Mouse (Mus musculus) regulatory T cell (primary cell): Measurements from ENCODE around the gene Cttnbp2.

ENCODE experiments used
- in situ Hi-C: fragments of 300-600 bp; cut with MboI, MseI; formaldehyde crosslinking; loops from one replicate; pipeline ENCODE4 v1.15.1; 2025; ENCODE audit warnings: high pct_unique_total_duplicates

Cttnbp2 gene

GRCm38 (mm10) chr6:18469206-18469605 is 45.4 kb downstream of the Cttnbp2 start:
- in situ Hi-C loops, result no loop called here

- in situ Hi-C loops, result no loop called here
These were observed 46.9 kb downstream of the Cttnbp2 start for GRCm38 (mm10) chr6:18467777-18468176.

GRCm38 (mm10) chr6:18466227-18466626 is 48.4 kb downstream of the Cttnbp2 start:
- in situ Hi-C loops, result no loop called here

GRCm38 (mm10) chr6:18465626-18466025 is 49.0 kb downstream of the Cttnbp2 start:
- in situ Hi-C loops, result no loop called here

DNA sequence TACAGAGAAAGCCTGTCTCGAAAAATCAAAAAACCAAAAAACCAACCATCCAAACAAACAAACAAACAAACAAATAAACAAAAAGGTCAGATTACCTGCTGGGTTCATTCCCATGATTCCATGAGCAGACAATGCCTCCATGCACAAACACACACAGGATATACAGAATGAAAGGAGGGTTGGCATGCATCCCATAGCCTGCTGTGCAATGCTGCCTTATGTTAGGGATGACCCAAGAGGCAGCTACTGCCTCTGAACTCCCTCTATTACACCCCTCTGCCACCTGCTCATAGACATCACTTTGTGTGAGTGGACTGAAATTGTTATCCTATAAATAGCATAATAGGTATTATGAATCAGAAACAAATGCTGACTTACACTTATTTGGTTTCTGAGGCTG is 55.0 kb downstream of the Cttnbp2 start:
- in situ Hi-C loops, result no loop called here

DNA sequence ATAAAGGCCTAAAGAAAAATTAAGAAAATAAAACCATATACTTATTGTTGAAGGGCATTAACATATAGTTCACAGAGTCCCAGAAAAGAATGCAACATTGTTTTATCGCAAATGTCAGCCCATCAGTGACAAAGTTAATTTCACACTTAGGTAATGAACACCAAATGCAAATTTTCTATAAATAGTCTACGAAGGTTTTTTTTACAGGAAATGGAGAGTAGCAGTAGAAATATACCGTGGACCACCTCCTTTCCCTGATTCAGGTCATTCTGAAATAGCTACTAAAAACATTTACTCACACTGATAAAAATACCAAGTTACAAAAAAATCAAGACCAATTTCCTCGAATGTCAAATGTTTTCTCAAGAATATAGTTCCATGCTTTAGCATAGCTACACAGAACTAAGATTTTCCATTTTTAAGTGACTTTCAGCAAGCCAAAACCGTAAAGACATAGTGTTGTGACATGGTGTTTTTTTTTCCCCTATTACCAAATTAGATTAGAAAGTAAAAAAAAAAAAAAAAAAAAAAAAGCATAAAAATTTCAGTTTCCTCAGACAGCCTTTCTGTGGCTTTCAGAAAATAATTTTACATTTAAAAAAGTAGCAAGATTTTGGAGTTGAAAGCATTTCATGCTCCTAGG is 64.0 kb downstream of the Cttnbp2 start:
- in situ Hi-C loops, result no loop called here

GRCm38 (mm10) chr6:18448078-18448477 is 66.6 kb downstream of the Cttnbp2 start:
- in situ Hi-C loops, result no loop called here

GRCm38 (mm10) chr6:18446917-18447316 is 67.7 kb downstream of the Cttnbp2 start:
- in situ Hi-C loops, result no loop called here

DNA sequence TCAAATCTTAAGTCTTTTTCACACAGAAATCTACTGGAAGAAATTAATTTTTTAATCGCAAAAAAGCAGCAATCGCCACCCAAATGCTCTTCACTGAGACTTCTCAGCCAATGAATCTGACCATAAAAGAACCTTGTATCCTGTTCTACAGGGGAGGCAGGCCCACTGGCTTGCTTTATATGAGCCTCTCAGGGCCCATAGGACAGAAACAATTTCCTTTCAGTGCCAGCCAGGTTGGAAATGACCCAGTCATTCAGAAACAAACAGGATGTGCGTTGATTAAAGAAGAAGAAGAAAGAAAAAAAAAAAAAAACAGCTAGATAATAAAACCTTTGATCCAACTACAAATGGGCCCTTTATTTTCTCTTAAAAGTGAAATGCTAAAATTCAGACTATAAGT is 68.3 kb downstream of the Cttnbp2 start:
- in situ Hi-C loops, result no loop called here

- in situ Hi-C loops, result no loop called here
These were observed 68.9 kb downstream of the Cttnbp2 start for GRCm38 (mm10) chr6:18445747-18446146.

DNA sequence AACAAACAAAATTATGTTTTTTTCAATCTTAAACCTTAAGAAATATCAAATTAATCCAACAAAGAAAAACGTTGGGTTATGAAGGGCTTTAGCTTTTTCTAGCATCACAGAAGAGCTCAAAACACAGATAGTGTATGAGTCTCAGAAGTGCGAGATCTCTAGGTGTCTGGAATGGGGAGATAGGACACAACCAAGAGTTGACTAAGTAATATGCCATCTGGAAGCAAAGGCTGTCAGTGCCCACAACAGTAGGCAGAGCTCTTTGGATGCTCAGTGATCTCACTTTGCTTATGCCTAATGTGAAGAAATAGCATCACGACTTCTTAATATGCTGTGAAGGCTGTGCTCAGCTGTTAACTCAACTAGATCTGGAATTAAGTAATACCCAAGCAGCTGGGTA is 72.3 kb downstream of the Cttnbp2 start:
- in situ Hi-C loops, result no loop called here

- in situ Hi-C loops, result no loop called here
These were observed 73.6 kb downstream of the Cttnbp2 start for GRCm38 (mm10) chr6:18440918-18441532.

- in situ Hi-C loops, result no loop called here
These were observed 78.4 kb downstream of the Cttnbp2 start for GRCm38 (mm10) chr6:18436127-18436812.

DNA sequence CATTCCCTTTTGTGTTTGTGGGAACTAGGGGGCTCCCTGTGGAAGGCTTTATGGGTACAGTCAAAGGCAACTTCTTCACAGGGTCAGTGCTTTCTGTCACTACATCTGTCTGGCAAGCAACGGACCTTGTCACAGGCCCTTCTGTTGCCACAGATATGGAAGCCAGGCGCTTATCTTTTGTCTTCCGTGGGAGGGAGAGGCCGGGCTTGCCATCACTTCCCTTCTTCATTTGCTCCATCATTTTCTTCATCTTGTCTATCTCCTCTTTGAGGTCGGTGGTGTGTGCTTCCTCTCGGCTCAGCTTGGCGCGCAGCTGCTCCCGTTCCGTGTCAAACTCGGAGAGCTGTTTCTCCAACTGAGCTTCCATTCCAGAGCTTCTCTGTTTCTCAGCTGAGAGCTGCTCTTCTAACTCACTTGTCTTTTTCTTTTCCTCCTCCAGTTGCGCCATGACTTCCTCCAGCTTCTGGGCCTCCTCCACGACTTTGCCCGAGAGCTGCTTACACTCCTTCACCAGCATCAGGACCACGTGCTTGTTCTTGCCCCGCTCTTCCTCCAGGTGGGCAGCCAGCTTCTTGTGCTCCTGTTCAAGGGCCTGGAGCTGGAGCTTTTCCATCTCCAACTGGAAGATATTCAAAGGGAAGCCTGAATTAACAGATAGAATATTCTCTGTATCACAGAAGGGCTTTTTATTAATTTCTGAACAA is 79.7 kb downstream of the Cttnbp2 start:
- in situ Hi-C loops, result no loop called here

DNA sequence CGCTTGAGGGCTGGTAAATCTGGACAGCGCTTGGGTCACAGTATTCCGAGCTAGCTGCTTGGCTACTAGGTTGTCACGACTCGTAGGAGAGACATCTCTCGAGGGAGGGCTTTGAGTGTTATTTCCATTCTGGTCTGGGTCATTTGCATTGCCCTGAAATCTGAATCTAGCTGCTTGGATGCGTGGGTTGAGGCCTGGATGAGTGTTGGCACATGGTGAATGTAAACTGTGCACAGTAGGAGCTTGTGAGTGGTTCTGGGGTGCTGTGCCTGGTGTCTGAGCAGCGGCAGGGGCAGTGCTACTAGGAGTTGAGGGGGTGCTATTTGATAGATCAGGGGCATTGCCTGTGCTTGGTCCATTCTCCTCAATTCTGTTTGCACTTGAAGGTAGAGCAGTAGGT is 80.3 kb downstream of the Cttnbp2 start:
- in situ Hi-C loops, result no loop called here

DNA sequence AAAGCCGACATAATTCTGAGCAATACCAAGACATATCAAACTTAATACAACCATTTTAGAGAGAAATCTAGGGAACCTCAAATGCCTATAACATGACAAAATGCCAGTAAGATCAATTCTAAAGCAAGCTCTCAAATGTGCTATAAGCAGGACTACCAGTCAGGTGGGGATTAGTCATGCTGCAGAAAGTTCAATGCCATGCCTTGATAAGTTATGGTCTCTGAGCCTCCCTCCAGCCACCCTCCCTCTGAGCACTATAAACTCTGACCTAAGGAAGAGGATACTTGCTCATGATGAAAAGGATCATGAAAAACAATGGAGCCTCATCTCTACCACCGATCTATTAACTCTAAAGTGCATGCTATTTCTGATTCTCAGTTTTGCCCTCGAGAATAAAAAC is 82.3 kb downstream of the Cttnbp2 start:
- in situ Hi-C loops, result no loop called here

GRCm38 (mm10) chr6:18431891-18432290 is 82.8 kb downstream of the Cttnbp2 start:
- in situ Hi-C loops, result no loop called here

DNA sequence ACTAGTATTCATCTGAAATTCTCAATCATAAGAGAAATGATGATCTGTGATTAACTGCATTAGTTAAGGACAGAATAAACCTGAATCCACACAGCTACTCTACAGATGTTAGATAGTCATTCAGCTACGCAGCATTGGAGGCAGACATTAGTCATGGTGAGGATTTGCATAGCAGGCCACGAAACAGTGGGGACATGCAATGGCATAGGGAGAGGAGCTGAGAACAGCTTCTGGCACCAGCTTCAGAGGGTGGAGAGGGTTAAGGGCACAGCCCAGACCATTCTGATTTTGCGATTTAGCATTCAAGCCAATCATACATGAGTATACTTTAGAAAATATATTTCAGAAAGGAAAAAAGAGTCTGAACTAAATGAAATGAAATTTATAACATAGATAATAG is 84.6 kb downstream of the Cttnbp2 start:
- in situ Hi-C loops, result no loop called here

DNA sequence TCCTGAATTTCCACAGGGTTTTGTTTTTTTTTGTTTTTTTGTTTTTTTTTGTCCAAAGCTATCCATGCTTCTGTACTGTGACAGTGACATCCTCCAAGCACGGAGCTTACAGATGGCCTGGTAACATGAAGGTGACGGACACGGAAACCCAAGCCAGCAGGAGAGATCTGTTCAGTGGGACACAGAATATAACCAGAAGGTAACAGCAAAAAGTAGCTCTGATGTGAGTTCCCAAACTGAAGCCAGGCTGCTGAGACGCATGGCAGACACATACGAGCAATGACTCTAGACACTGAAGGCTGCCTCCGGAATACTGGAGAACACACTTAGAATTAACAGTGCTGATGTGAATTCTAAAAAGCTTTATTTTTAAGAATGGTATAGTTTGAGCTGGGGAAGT is 89.8 kb downstream of the Cttnbp2 start:
- in situ Hi-C loops, result no loop called here

DNA sequence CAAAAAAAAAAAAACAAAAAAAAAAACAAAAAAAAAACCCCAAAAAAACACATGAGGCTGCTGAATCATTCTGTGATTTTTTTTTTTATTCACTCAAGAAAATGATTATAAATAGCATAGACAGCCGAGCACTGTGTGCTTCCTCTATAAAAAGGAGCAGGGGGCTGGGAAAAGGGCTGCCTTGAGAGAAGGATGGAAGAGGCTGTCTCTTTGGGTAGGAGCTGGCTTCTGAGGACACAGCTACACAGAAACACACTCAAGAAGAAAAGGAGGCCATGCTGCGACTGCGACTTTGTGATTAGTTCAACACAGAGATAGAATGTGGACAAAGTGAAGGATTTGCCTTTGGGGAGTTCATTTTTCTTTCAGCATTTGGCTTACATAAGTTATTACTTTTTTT is 90.3 kb downstream of the Cttnbp2 start:
- in situ Hi-C loops, result no loop called here

- in situ Hi-C loops, result no loop called here
These were observed 91.5 kb downstream of the Cttnbp2 start for GRCm38 (mm10) chr6:18423112-18423511.

DNA sequence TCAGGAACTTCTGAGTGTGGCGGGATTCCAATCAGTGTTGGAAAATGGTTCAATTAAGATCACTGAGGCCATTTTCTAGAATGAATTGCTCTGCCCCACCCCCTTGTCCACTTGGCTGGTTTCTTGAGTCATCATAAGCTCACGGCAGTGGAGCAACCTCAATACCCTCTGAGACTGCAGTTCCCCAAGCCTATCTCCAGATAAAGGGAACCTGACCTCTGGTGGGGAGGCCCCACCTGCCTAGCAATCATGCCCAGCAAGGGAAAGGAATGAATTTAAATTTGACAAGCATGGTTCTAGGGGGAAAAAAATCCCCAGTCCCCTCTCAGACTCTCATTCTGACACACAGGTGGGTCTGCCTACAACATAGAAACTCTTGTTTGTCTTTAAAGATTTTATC is 93.1 kb downstream of the Cttnbp2 start:
- in situ Hi-C loops, result no loop called here

GRCm38 (mm10) chr6:18420660-18421059 is 94.0 kb downstream of the Cttnbp2 start:
- in situ Hi-C loops, result no loop called here
